Mouse (Mus musculus) midbrain, embryonic 14.5 days (tissue): ENCODE results near the gene Prkag1. TPM values are rescaled to one million over a fixed set of nuclear protein-coding genes. Genes with fewer than 3 reads are reported as not detected.

Source experiments
- ATAC-seq: fragments of 200-750 bp; cut with Nextera tagmentation; 2 replicates; pipeline ENCODE4 v1.8.0; 2017; ENCODE audit warnings: moderate number of reproducible peaks, moderate library complexity; ENCODE audit not compliant: low FRiP score, low TSS enrichment
- DNase-seq: peaks from one replicate; pipeline ENCODE4 v3.0.0-alpha.2; 2015
- H3K27ac ChIP-seq: fragments of 300-500 bp; sonication (generic); replicated peaks from 2 replicates; pipeline ENCODE4 v1.5.1; 2014; ENCODE audit warnings: mild to moderate bottlenecking, low read depth, low read length, moderate library complexity
- H3K27me3 ChIP-seq: fragments of 300-500 bp; sonication (generic); 2 replicates; pipeline ENCODE4 v1.6.1; 2014; ENCODE audit warnings: low read length, control low read depth, mixed read lengths; ENCODE audit not compliant: control insufficient read depth, insufficient read depth
- H3K36me3 ChIP-seq: fragments of 300-500 bp; sonication (generic); 2 replicates; pipeline ENCODE4 v1.6.1; 2014; ENCODE audit warnings: low read length, control low read depth; ENCODE audit not compliant: control insufficient read depth, insufficient read depth
- H3K4me1 ChIP-seq: fragments of 300-500 bp; sonication (generic); 2 replicates; pipeline ENCODE4 v1.6.1; 2014; ENCODE audit warnings: mild to moderate bottlenecking, antibody characterized with exemption, low read length, control low read depth; ENCODE audit not compliant: control insufficient read depth, insufficient read depth
- H3K4me2 ChIP-seq: fragments of 300-500 bp; sonication (generic); 2 replicates; pipeline ENCODE4 v1.6.1; 2014; ENCODE audit warnings: mild to moderate bottlenecking, low read length, moderate library complexity
- H3K4me3 ChIP-seq: fragments of 300-500 bp; sonication (generic); replicated peaks from 2 replicates; pipeline ENCODE4 v1.5.1; 2014; ENCODE audit warnings: low read depth, low read length
- H3K9ac ChIP-seq: fragments of 300-500 bp; sonication (generic); replicated peaks from 2 replicates; pipeline ENCODE4 v1.6.1; 2014; ENCODE audit warnings: mild to moderate bottlenecking, low read length, moderate library complexity
- H3K9me3 ChIP-seq: fragments of 300-500 bp; sonication (generic); 2 replicates; pipeline ENCODE4 v1.6.1; 2016; ENCODE audit warnings: low read length, control low read depth, mixed read lengths; ENCODE audit not compliant: control insufficient read depth
- WGBS: fragments of 180-500 bp; shearing (Covaris S2); extraction: QIAGEN DNeasy Blood & Tissue Kit; methylation state at CpG from one replicate; pipeline ENCODE4 v1.1.7; 2014; 5-methylcytosine and 5-hydroxymethylcytosine counted together
- polyA plus RNA-seq: library from polyadenylated mRNA; unstranded; fragments of >200 nt; fragmentation: Nextera tagmentation; extraction: Ambion mirVana; gene quantifications from 2 replicates; pipeline ENCODE4 v1.2.1, GENCODE M21; 2014

Gene Prkag1
- polyA plus RNA-seq, 1 experiment from 2014 or later: 72.8 TPM

DNA sequence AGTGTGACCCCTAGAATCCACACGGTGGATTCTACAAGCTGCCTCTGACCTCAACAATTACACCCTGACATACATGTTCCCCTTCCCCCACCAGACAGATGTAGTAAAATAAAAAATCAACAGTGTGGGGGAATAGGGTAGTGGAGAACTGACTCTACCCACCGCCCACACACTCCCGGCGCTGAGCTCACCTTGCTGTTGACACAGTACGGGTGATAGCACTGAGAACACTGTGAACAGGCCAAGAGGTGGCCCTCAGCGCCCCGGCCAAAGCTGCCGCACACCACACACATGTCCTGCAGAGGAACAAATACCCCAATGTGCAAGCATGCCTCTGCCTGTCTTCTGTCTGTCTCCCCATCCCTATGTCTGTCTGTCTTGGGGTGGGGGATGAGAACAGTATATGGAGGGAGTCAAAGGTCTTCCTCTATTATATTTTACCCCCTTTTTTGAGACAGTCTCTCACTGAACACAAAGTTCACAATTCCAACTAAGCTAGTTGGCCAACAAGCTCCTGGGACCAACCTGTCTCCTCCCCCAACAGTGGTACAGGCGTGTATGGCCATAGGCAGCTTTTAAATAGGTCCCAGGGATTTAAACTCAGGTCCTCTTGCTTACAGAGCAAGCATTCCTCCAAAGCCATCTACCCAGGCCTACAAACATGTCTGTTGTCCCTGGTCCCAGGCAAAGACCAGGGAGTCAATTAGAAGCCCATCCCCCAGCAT lies 28.2 kb upstream of the Prkag1 start:
- Histone ChIP-seq H3K4me3 (no peak overlapping the region), H3K27ac (no peak overlapping the region), H3K9ac (no peak overlapping the region), H3K4me1 (no peaks in the 10 kb centered on the region), H3K36me3 (peaks cover 100% of the 10 kb centered on the region), H3K4me2 (no peak overlapping the region), H3K27me3 (no peaks in the 10 kb centered on the region), H3K9me3 (no peaks in the 10 kb centered on the region)
- DNase-seq (no peak), ATAC-seq (no peak)
- WGBS: 87% methylated on average over 9 of the region's 9 CpGs

DNA sequence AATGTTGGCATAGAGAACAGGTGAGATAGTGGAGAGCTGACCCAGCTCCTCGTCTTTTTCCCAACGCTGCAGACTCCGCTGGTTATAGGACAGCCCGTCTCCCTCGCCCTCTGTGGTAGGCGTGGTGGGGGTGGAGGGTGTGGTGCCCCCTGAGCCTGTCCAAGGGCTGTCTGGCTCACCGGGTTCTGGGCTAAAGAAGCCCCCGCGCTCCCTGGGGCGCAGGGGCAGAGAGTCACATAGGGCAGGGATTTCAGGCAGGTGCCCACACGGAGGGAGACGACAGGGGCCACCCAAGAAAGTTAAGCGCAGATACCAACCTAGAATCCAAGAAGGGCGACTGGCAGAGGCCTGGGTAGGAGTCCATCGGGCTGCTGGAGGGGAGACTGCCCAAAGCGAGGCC lies 22.9 kb upstream of the Prkag1 start:
- Histone ChIP-seq H3K4me1 (no peaks in the 10 kb centered on the region), H3K4me2 (no peak overlapping the region), H3K9ac (no peak overlapping the region), H3K9me3 (no peaks in the 10 kb centered on the region), H3K36me3 (peaks cover 100% of the 10 kb centered on the region), H3K4me3 (no peak overlapping the region), H3K27me3 (no peaks in the 10 kb centered on the region), H3K27ac (no peak overlapping the region)
- ATAC-seq: no peak
- DNase-seq: no peak
- 97% methylated on average over 16 of the region's 16 CpGs for WGBS

DNA sequence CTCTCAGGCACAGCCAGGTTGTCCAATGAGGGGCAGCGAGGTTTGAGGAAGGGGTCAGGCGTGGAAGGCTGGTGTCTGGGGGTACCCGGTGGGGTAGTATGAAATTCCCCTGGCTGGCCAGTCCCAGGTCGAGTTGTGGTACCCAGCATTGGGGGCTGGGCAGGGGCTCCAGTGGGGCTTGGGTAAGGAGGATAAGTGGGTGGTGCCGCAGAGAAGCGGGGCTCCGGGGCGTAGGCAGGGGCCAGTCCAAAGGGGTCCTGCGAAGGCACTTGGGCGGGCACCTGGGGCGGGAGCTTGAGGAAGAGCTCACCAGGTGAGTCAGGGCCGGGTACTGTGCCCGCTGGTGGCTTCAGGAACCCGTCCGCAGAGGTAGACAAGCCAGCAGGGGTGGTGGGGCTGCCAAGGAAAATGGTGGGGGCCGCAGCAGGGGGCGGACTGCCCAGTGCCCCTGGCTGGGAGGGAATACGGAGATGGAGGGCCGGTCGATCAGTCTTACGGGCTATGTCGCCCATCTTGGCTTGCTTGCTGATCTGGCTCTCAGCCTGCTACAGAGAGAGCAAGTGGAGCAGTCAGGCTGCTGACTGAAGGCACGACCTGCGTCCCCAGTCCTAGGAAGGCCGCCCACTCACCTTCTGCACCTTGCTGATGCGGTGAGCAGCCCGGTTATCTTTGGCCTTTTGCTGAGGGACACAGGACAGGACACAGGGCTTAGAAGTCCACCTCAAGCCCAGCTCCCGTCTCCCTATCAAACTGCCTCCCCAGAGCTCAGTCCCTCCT lies 22.0 kb upstream of the Prkag1 start:
- DNase-seq: no peak
- H3K9me3 ChIP-seq: no peaks in the 10 kb centered on the region
- peaks cover 100% of the 10 kb centered on the region for H3K36me3 ChIP-seq
- no peak overlapping the region for H3K9ac ChIP-seq
- H3K4me3 ChIP-seq: no peak overlapping the region
- no peak overlapping the region for H3K4me2 ChIP-seq
- no peaks in the 10 kb centered on the region for H3K4me1 ChIP-seq
- ATAC-seq: no peak
- WGBS: 94% methylated on average over 28 of the region's 28 CpGs
- no peak overlapping the region for H3K27ac ChIP-seq
- H3K27me3 ChIP-seq: no peaks in the 10 kb centered on the region

DNA sequence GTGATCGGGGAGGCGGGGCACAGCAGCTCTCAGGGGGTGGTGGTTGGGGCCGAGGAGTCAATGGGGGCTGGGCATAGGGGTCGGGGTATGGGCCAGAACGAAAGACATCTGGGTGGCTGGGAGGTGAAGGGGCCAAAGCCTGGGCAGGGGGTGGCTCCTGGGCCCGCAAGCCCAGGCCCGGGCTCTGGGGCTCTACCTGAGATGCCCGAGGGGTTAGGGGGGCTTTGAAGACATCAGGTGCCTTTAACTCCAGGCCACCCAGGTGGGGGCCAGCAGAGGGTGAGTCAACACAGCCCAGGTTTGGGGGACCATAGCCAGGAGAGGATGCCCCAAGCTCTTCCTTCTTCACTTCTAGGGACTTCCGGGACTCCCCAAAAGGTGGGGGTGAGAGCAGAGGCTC lies 21.4 kb upstream of the Prkag1 start:
- WGBS: 91% methylated on average over 9 of the region's 9 CpGs
- no peaks in the 10 kb centered on the region for H3K9me3 ChIP-seq
- no peaks in the 10 kb centered on the region for H3K4me1 ChIP-seq
- ATAC-seq (no peak), DNase-seq (no peak)
- no peaks in the 10 kb centered on the region for H3K27me3 ChIP-seq
- H3K27ac ChIP-seq: no peak overlapping the region
- H3K36me3 ChIP-seq: peaks cover 100% of the 10 kb centered on the region
- no peak overlapping the region for H3K4me3 ChIP-seq
- no peak overlapping the region for H3K9ac ChIP-seq
- no peak overlapping the region for H3K4me2 ChIP-seq

DNA sequence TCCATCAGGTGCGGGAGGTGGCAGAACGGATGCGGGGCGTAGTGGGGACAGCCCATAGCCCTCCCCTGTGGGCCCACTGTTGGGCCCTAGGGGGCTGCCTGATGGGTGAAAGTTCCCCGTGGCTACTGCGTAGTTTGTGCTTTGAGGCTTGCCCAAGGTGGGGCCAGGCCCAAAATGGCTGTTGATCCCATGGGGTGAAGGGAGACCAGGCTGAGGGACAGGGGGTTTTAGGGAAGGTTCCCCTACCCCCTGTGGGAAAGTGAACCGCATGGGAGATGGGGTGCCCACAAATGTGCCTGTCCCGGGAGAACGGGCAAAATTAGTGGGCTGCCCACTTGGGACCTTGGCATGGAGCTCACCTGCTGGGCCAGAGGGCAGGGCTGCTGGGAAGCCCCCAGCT lies 20.8 kb upstream of the Prkag1 start:
- 95% methylated on average over 9 of the region's 9 CpGs for WGBS
- no peak for DNase-seq
- ATAC-seq: no peak
- H3K36me3 ChIP-seq: peaks cover 100% of the 10 kb centered on the region
- H3K27ac ChIP-seq: no peak overlapping the region
- H3K9ac ChIP-seq: no peak overlapping the region
- no peak overlapping the region for H3K4me3 ChIP-seq
- H3K4me2 ChIP-seq: no peak overlapping the region
- no peaks in the 10 kb centered on the region for H3K27me3 ChIP-seq
- H3K9me3 ChIP-seq: no peaks in the 10 kb centered on the region
- no peaks in the 10 kb centered on the region for H3K4me1 ChIP-seq

DNA sequence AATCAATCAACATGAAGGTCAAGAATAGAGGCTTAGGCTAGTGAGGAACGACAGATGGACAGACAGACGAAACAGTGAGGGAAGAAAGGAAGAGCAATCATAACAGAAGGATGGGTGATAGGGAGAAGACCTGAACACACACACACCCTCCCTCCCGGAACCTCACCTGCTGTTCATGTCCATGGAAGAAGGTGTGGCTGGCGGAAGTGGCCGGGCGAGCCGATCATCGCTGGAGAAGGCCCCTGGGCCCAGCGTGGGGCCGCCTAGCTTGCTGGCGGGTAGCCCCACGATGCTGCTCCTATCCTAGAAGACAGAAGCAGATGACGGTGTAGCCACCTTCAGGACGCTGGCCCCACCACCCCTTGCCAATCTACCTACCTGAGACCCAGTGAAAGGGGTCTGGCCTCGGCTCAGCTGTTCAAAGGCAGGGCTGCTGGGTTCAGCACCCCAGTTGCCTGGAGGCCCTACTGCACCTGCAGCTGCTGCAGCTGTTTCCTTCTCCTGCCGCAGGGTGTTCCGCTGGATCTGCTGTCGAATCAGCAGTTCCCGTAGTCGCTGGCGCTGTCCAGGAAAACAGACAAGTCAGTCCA lies 20.0 kb upstream of the Prkag1 start:
- Histone ChIP-seq H3K4me3 (no peak overlapping the region), H3K27me3 (no peaks in the 10 kb centered on the region), H3K9ac (no peak overlapping the region), H3K4me1 (no peaks in the 10 kb centered on the region), H3K9me3 (no peaks in the 10 kb centered on the region), H3K36me3 (peaks cover 100% of the 10 kb centered on the region), H3K27ac (no peak overlapping the region), H3K4me2 (no peak overlapping the region)
- WGBS: 94% methylated on average over 21 of the region's 21 CpGs
- DNase-seq (no peak), ATAC-seq (no peak)

DNA sequence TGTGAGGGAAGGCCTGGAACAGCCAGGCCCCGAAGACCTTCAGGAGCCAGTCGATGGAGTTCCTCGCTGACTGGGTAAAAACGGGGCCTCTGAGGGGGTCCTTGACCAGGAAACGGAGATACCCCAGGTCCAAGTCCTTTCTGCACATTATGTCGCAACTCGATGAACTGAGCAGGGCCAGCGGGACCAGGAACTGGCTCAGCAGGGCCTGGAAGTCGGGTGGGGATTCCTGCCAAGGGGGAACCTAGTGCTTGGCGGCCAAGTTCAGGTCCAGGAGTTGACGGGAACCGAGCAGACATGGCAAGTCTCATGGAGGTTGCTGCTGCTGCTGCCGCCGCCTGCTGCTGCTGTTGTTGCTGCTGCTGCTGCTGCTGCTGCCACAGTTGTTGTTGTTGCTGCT lies 19.3 kb upstream of the Prkag1 start:
- H3K4me1 ChIP-seq: no peaks in the 10 kb centered on the region
- WGBS: 94% methylated on average over 14 of the region's 14 CpGs
- no peak for DNase-seq
- ATAC-seq: no peak
- H3K9me3 ChIP-seq: no peaks in the 10 kb centered on the region
- H3K36me3 ChIP-seq: peaks cover 100% of the 10 kb centered on the region
- no peak overlapping the region for H3K4me2 ChIP-seq
- no peak overlapping the region for H3K9ac ChIP-seq
- H3K4me3 ChIP-seq: no peak overlapping the region
- H3K27ac ChIP-seq: no peak overlapping the region
- no peaks in the 10 kb centered on the region for H3K27me3 ChIP-seq

DNA sequence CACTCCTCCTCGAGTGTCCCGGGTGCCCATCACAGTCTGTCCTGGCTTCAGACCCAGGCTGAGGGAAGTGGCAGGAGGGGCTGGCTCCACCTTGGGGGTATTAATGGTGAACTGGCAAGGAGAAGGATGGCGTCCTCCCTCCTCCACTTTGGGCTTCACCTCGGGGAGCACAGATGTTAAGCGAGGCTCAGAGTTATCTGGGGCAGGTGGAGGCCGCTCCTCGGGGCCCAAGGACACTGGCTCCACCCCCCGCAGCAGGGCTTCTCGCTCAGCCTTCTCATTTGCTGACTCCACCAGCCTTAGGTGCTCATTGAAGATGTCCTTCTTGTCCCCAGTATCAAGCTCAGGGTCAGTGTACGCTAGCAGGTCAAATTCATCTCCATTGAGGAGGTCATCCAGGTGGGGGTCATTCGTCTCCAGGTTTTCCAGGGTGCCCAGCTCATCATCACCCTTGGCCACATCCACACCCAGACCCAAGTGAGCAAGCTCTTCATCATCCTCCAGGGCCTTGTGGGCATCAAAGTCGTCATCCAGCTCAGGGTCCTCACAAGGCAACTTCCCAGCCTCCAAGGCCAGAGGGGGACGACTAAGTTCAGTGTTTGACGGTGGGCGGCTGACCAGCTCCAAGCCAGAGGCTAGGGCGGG lies 18.8 kb upstream of the Prkag1 start:
- no peak overlapping the region for H3K4me2 ChIP-seq
- no peaks in the 10 kb centered on the region for H3K4me1 ChIP-seq
- no peaks in the 10 kb centered on the region for H3K27me3 ChIP-seq
- H3K27ac ChIP-seq: no peak overlapping the region
- H3K9me3 ChIP-seq: no peaks in the 10 kb centered on the region
- no peak overlapping the region for H3K9ac ChIP-seq
- peaks cover 100% of the 10 kb centered on the region for H3K36me3 ChIP-seq
- WGBS: 89% methylated on average over 16 of the region's 16 CpGs
- no peak for ATAC-seq
- no peak overlapping the region for H3K4me3 ChIP-seq
- DNase-seq: no peak
